Mouse (Mus musculus): Measurements from ENCODE around the gene Coro2a. TPM values are rescaled to one million over a fixed set of nuclear protein-coding genes. Genes with fewer than 3 reads are reported as not detected.
"Not testable (repeated sequence)": the region's sequence is repeated elsewhere in the genome, so short reads cannot be mapped to it uniquely, and the experiment has no call there.

Gene Coro2a
- total and polyA plus RNA-seq, 2 experiments from 2014 or later = 0.26 to 1.6 TPM

- no peaks in the 10 kb centered on the region for H3K9me3 ChIP-seq (replicated peaks; ENCODE audit: control insufficient read depth, low read length)
- peaks cover 4% of the 10 kb centered on the region; the same call in 1 of the 2 replicates for H3K4me1 ChIP-seq (ENCODE audit: control insufficient read depth, insufficient read depth)
- H3K27ac ChIP-seq (ENCODE audit: low read depth) = no peak overlapping the region
- WGBS = 72% methylated on average over 5 of the region's 5 CpGs
- no peaks in the 10 kb centered on the region for H3K36me3 ChIP-seq (replicated peaks; ENCODE audit: control insufficient read depth, insufficient read depth, low read length)
- H3K9ac ChIP-seq (replicated peaks; ENCODE audit: low read depth, low read length) = no peak overlapping the region
- no peak for DNase-seq (ENCODE audit: low spot score)
- peaks cover 3% of the 10 kb centered on the region; the same call in 1 of the 2 replicates for H3K27me3 ChIP-seq (ENCODE audit: control insufficient read depth, insufficient read depth, low read length)
- no peak overlapping the region for H3K4me3 ChIP-seq (ENCODE audit: low read depth, low read length)
- TF ChIP-seq CTCF (IDR thresholded peaks at IDR 0.05; ENCODE audit: low read depth) (no peak), EP300 (IDR thresholded peaks at IDR 0.05; ENCODE audit: low read depth) (no peak)
- H3K4me2 ChIP-seq (ENCODE audit: low read depth, low read length) = no peak overlapping the region
- ATAC-seq (ENCODE audit: insufficient read depth, low read depth) = no peak
Measured at GRCm38 (mm10) chr4:46589946-46590684, 11.9 kb downstream of the Coro2a start.

GRCm38 (mm10) chr4:46589151-46589550, 12.9 kb downstream of the Coro2a start:
- Histone ChIP-seq H3K36me3 (replicated peaks; ENCODE audit: control insufficient read depth, insufficient read depth, low read length) (no peaks in the 10 kb centered on the region), H3K27ac (ENCODE audit: low read depth) (no peak overlapping the region), H3K4me3 (ENCODE audit: low read depth, low read length) (no peak overlapping the region), H3K9me3 (replicated peaks; ENCODE audit: control insufficient read depth, low read length) (no peaks in the 10 kb centered on the region), H3K9ac (replicated peaks; ENCODE audit: low read depth, low read length) (no peak overlapping the region), H3K4me2 (ENCODE audit: low read depth, low read length) (no peak overlapping the region), H3K27me3 (ENCODE audit: control insufficient read depth, insufficient read depth, low read length) (peaks cover under 1% of the 10 kb centered on the region; the same call in 1 of the 2 replicates), H3K4me1 (ENCODE audit: control insufficient read depth, insufficient read depth) (peaks cover 4% of the 10 kb centered on the region; the same call in 1 of the 2 replicates)
- no peak for ATAC-seq (ENCODE audit: insufficient read depth, low read depth)
- DNase-seq (ENCODE audit: low spot score) = no peak
- WGBS = 79% methylated on average over 8 of the region's 8 CpGs
- TF ChIP-seq CTCF (IDR thresholded peaks at IDR 0.05; ENCODE audit: low read depth) = no peak
- no peak for TF ChIP-seq EP300 (IDR thresholded peaks at IDR 0.05; ENCODE audit: low read depth)

- ATAC-seq (ENCODE audit: insufficient read depth, low read depth) = no peak
- H3K27ac ChIP-seq (ENCODE audit: low read depth) = no peak overlapping the region
Measured at GRCm38 (mm10) chr4:46586473-46586872, 15.5 kb downstream of the Coro2a start.

GRCm38 (mm10) chr4:46585811-46586190, 16.2 kb downstream of the Coro2a start:
- Histone ChIP-seq H3K4me1 (ENCODE audit: control insufficient read depth, insufficient read depth) (peaks cover 4% of the 10 kb centered on the region; the same call in 1 of the 2 replicates), H3K9me3 (replicated peaks; ENCODE audit: control insufficient read depth, low read length) (no peaks in the 10 kb centered on the region), H3K9ac (replicated peaks; ENCODE audit: low read depth, low read length) (no peak overlapping the region), H3K36me3 (replicated peaks; ENCODE audit: control insufficient read depth, insufficient read depth, low read length) (no peaks in the 10 kb centered on the region), H3K27me3 (ENCODE audit: control insufficient read depth, insufficient read depth, low read length) (no peaks in the 10 kb centered on the region), H3K4me3 (ENCODE audit: low read depth, low read length) (no peak overlapping the region), H3K27ac (ENCODE audit: low read depth) (no peak overlapping the region), H3K4me2 (ENCODE audit: low read depth, low read length) (no peak overlapping the region)
- TF ChIP-seq EP300 (IDR thresholded peaks at IDR 0.05; ENCODE audit: low read depth) (no peak), CTCF (IDR thresholded peaks at IDR 0.05; ENCODE audit: low read depth) (no peak)
- 59% methylated on average over 8 of the region's 8 CpGs for WGBS
- ATAC-seq (ENCODE audit: insufficient read depth, low read depth) (no peak), DNase-seq (ENCODE audit: low spot score) (no peak)

More at GRCm38 (mm10) chr4:46586473-46586872, 15.5 kb downstream of the Coro2a start:
- H3K36me3 ChIP-seq (replicated peaks; ENCODE audit: control insufficient read depth, insufficient read depth, low read length) = no peaks in the 10 kb centered on the region
- no peak for DNase-seq (ENCODE audit: low spot score)
- no peak overlapping the region for H3K4me3 ChIP-seq (ENCODE audit: low read depth, low read length)
- H3K9me3 ChIP-seq (replicated peaks; ENCODE audit: control insufficient read depth, low read length) = no peaks in the 10 kb centered on the region
- H3K27me3 ChIP-seq (ENCODE audit: control insufficient read depth, insufficient read depth, low read length) = no peaks in the 10 kb centered on the region
- peaks cover 4% of the 10 kb centered on the region; the same call in 1 of the 2 replicates for H3K4me1 ChIP-seq (ENCODE audit: control insufficient read depth, insufficient read depth)
- H3K4me2 ChIP-seq (ENCODE audit: low read depth, low read length) = no peak overlapping the region
- TF ChIP-seq CTCF (IDR thresholded peaks at IDR 0.05; ENCODE audit: low read depth) (no peak), EP300 (IDR thresholded peaks at IDR 0.05; ENCODE audit: low read depth) (no peak)
- H3K9ac ChIP-seq (replicated peaks; ENCODE audit: low read depth, low read length) = no peak overlapping the region
- 87% methylated on average over 4 of the region's 4 CpGs for WGBS

- no peak overlapping the region for H3K4me3 ChIP-seq (ENCODE audit: low read depth, low read length)
- no peaks in the 10 kb centered on the region for H3K27me3 ChIP-seq (ENCODE audit: control insufficient read depth, insufficient read depth, low read length)
- WGBS = 81% methylated on average over 13 of the region's 13 CpGs
- DNase-seq (ENCODE audit: low spot score) = no peak
- H3K9me3 ChIP-seq (replicated peaks; ENCODE audit: control insufficient read depth, low read length) = no peaks in the 10 kb centered on the region
- H3K9ac ChIP-seq (replicated peaks; ENCODE audit: low read depth, low read length) = no peak overlapping the region
- no peaks in the 10 kb centered on the region for H3K36me3 ChIP-seq (replicated peaks; ENCODE audit: control insufficient read depth, insufficient read depth, low read length)
- TF ChIP-seq CTCF (IDR thresholded peaks at IDR 0.05; ENCODE audit: low read depth) = no peak
- TF ChIP-seq EP300 (IDR thresholded peaks at IDR 0.05; ENCODE audit: low read depth) = no peak
- H3K27ac ChIP-seq (ENCODE audit: low read depth) = no peak overlapping the region
- H3K4me1 ChIP-seq (ENCODE audit: control insufficient read depth, insufficient read depth) = peaks cover 4% of the 10 kb centered on the region; the same call in 1 of the 2 replicates
- H3K4me2 ChIP-seq (ENCODE audit: low read depth, low read length) = no peak overlapping the region
- ATAC-seq (ENCODE audit: insufficient read depth, low read depth) = no peak
Measured at GRCm38 (mm10) chr4:46585041-46585810, 16.8 kb downstream of the Coro2a start.

- WGBS = 65% methylated on average over 3 of the region's 3 CpGs
- not testable (repeated sequence) for ATAC-seq (ENCODE audit: insufficient read depth, low read depth); DNase-seq (ENCODE audit: low spot score); H3K4me3 ChIP-seq (ENCODE audit: low read depth, low read length); H3K27ac ChIP-seq (ENCODE audit: low read depth); H3K9me3 ChIP-seq (replicated peaks; ENCODE audit: control insufficient read depth, low read length); H3K27me3 ChIP-seq (ENCODE audit: control insufficient read depth, insufficient read depth, low read length); H3K36me3 ChIP-seq (replicated peaks; ENCODE audit: control insufficient read depth, insufficient read depth, low read length); H3K4me1 ChIP-seq (ENCODE audit: control insufficient read depth, insufficient read depth); H3K4me2 ChIP-seq (ENCODE audit: low read depth, low read length); H3K9ac ChIP-seq (replicated peaks; ENCODE audit: low read depth, low read length)
Measured at GRCm38 (mm10) chr4:46584536-46584935, 17.5 kb downstream of the Coro2a start.

- not testable (repeated sequence) for H3K4me3 ChIP-seq (ENCODE audit: low read depth, low read length); DNase-seq (ENCODE audit: low spot score); ATAC-seq (ENCODE audit: insufficient read depth, low read depth); H3K9ac ChIP-seq (replicated peaks; ENCODE audit: low read depth, low read length); H3K36me3 ChIP-seq (replicated peaks; ENCODE audit: control insufficient read depth, insufficient read depth, low read length); H3K9me3 ChIP-seq (replicated peaks; ENCODE audit: control insufficient read depth, low read length); H3K27me3 ChIP-seq (ENCODE audit: control insufficient read depth, insufficient read depth, low read length); H3K4me1 ChIP-seq (ENCODE audit: control insufficient read depth, insufficient read depth); H3K4me2 ChIP-seq (ENCODE audit: low read depth, low read length); H3K27ac ChIP-seq (ENCODE audit: low read depth)
- 91% methylated on average over 2 of the region's 6 CpGs for WGBS
Measured at GRCm38 (mm10) chr4:46584084-46584483, 17.9 kb downstream of the Coro2a start.

GRCm38 (mm10) chr4:46582024-46582423, 20.0 kb downstream of the Coro2a start:
- H3K9ac ChIP-seq (replicated peaks; ENCODE audit: low read depth, low read length); H3K4me3 ChIP-seq (ENCODE audit: low read depth, low read length); H3K4me2 ChIP-seq (ENCODE audit: low read depth, low read length); H3K27ac ChIP-seq (ENCODE audit: low read depth); H3K36me3 ChIP-seq (replicated peaks; ENCODE audit: control insufficient read depth, insufficient read depth, low read length); DNase-seq (ENCODE audit: low spot score); H3K9me3 ChIP-seq (replicated peaks; ENCODE audit: control insufficient read depth, low read length); H3K4me1 ChIP-seq (ENCODE audit: control insufficient read depth, insufficient read depth); H3K27me3 ChIP-seq (ENCODE audit: control insufficient read depth, insufficient read depth, low read length); ATAC-seq (ENCODE audit: insufficient read depth, low read depth): not testable (repeated sequence)
- 80% methylated on average over 9 of the region's 9 CpGs for WGBS
